Mouse (Mus musculus): ENCODE measurements around the gene Tmem168.

- TF ChIP-seq MAFK (IDR thresholded peaks at IDR 0.05; ENCODE audit: insufficient read depth, low read depth, low read length) (no peak), ZC3H11A (IDR thresholded peaks at IDR 0.05; ENCODE audit: borderline replicate concordance, low read depth, low read length) (no peak), HCFC1 (IDR thresholded peaks at IDR 0.05; ENCODE audit: borderline replicate concordance, insufficient read depth, low read length) (no peak), CHD2 (IDR thresholded peaks at IDR 0.05; ENCODE audit: low read depth, low read length) (no peak), ZNF384 (IDR thresholded peaks at IDR 0.05; ENCODE audit: low read depth, low read length) (no peak)
These were observed 44.4 kb upstream of the Tmem168 start for GRCm38 (mm10) chr6:13652284-13652683.

All from ES-E14 (cell line).